Mouse (Mus musculus) splenic B cell, adult 2 months (primary cell): ENCODE measurements around the gene Slbp.
A peak's percentile ranks its signal among the peaks of the same experiment; 100 is the strongest.

Experiments used
- DNase-seq: peaks from one replicate; pipeline ENCODE4 v3.0.0-alpha.2; 2011; ENCODE audit warnings: low read depth, low spot score
- H3K27me3 ChIP-seq: 2 replicates; pipeline ENCODE4 v1.6.1; 2012; ENCODE audit warnings: mild to moderate bottlenecking, low read length, moderate library complexity, mixed read lengths; ENCODE audit not compliant: control insufficient read depth, poor library complexity, insufficient read depth, severe bottlenecking
- H3K36me3 ChIP-seq: 2 replicates; pipeline ENCODE4 v1.6.1; 2012; ENCODE audit warnings: mild to moderate bottlenecking, low read length, moderate library complexity, mixed read lengths; ENCODE audit not compliant: control insufficient read depth, poor library complexity, insufficient read depth, severe bottlenecking

The Slbp gene

DNA sequence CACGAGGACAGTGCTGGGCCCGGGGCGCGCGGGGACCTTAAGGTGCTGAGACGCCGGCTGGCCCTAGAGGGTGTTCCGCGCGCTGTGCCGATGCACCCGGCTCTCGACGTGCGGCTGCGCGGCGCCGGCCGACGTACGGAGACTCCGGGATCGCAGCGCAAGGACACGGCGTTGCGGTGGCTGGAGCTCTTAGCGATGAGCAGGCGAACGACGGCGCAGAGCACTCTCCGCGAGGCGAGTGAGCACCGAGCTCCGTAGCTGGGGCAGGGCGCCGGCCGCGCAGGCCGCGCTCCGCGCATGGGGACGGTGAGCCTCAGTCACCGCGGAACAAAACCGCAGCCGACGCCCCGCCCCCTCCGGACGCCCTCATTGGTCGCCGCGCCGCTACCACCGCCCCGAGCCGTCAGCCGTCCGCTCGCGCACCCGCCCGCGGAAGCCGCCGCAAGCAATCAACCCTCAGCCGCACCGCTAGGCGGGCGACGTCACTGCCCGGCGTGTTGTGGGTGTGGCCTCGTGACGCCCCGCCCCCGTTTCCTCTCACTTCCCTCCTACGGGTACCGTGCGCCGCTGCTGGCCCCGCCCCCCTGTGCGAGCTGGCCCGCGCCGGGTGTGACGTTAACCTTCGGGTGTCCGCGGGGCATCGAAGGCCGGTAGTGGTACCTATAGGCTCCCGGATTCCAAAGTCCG lies 22.9 kb downstream of the Slbp start, which contains the start of the genes Fam53a and Gm9903:
Fam53a (minus strand) TSS at position 335 of the 687 bp plus-strand sequence.
Gm9903 (plus strand) TSS at position 625 of the 687 bp plus-strand sequence.
- no peaks in the 10 kb centered on the region for H3K36me3 ChIP-seq
- H3K27me3 ChIP-seq, result no peaks in the 10 kb centered on the region
- DNase-seq, result peak; percentile 99

DNA sequence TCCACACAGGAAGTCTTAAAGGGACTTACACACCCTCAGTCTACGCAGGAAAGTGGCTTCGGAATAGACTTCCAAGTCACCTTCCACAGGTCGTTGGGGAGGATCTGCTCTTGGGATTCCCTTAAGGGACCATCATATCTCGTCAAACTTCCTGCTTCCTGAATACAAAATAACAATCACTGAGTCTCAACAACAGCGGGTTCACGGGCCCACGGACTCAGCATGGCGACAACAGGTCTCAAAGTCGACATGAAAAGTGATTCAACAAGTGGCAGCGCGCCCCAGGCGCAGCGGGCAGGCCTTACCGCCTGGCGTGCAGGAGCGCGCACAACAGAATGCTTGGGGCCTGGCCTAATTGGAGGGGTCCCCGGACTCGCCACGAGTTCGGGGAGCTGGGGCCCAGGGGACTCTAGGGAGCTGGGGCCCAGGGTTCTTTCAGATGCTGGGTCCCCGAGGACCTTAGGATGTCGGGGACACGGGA lies 23.5 kb downstream of the Slbp start:
- DNase-seq, result peak; percentile 61
- Histone ChIP-seq H3K27me3 (no peaks in the 10 kb centered on the region), H3K36me3 (no peaks in the 10 kb centered on the region)

DNA sequence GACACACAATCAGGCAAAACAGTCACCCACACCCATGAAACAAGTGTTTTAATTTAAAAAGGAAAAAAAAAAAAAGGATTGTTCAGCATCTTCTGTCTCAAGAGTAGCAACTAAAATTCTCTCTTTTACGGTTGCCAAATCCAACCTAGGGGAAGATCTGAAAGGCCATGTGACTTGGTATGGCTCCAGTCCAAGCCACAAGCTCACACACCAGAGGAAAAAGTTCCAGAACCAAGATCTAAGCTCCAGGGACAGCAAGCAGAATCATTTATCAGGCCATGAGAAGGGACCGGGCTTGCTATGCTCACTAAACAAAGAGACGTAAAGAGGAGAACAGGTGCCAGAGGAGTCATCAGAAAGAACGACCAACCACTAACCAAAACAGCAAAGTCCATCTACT lies 24.4 kb downstream of the Slbp start:
- Histone ChIP-seq H3K36me3 (no peaks in the 10 kb centered on the region), H3K27me3 (no peaks in the 10 kb centered on the region)
- DNase-seq, result no peak

DNA sequence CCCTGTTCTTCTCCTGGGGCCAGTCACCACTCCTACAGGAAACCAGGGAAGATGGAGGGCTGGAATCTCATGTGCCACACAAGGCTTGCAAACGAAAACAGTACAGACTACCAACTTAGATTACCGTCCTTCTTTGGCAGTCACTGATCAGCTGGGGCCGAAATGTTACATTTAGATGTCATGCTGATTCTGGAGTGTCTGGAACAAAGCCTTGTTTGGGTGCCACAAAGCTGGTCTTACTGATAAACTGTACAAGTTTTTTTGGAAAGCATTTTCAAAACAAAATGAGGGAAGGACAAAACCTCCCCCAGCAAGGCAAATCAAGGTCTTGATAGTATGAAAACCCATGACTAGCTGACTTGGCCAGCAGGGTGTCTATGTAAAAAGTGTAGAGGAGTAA lies 28.6 kb downstream of the Slbp start:
- no peaks in the 10 kb centered on the region for H3K27me3 ChIP-seq
- no peak for DNase-seq

DNA sequence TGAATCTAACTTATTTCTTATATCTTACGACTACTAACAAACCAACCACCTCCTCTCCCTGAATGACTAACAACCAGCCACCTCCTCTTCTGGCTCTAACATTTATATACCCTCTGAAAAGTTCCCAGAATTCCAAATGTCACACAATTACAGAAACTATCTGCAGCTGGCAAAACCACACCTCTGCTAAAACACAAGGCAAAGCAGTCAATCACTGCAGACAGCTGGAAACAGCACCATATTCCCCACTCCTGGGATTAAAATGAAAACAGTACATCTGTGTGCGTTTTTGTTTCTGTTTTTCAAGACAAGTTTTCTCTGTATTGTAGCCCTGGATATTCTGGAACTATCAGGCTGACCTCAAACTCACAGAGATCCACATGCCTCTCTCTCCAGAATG lies 29.7 kb downstream of the Slbp start:
- H3K27me3 ChIP-seq, result no peaks in the 10 kb centered on the region
- DNase-seq, result no peak
- peaks cover 2% of the 10 kb centered on the region for H3K36me3 ChIP-seq

More for the DNA sequence above, 28.6 kb downstream of the Slbp start:
- H3K36me3 ChIP-seq, result peaks cover 2% of the 10 kb centered on the region; the same call in 1 of the 2 replicates

DNA sequence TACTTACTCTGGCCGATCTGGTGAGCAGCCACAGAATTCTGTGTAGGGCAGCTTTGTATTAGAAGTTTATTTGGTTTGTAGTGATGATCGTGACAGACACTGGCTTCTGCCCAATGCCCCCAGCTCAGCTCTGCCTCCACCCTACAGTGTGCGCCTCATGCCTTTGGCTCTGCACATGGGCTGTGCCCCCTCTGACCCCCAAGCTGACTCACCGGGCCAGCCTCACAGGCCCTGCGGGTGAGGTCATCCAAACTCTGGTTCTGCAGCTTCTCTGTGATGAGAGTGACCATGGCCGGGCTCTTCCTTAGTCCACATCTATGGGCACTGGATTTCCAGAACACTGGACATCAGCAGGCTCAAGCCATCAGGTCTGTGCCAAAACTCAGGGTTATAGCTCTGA lies 38.0 kb downstream of the Slbp start:
- Histone ChIP-seq H3K27me3 (no peaks in the 10 kb centered on the region), H3K36me3 (peaks cover 4% of the 10 kb centered on the region)
- no peak for DNase-seq

DNA sequence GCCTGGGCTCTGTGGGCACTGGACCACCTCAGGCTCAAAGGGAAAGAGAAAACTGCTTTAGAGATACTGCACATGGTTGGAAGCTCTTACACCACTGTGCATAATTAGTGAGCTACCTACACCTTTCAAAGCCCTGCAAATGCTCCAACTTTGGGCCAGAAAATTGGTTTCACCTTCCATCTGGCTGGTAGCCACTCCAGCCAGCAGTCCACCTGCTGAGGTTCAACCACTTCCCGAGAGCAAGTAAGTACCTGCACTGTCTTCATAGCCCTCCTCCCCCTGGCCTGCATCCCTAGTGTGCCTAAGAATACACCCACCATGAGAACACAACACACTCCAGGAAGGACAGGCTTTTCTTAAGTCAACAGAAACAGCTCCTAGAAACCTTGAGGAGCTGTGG lies 40.6 kb downstream of the Slbp start:
- no peaks in the 10 kb centered on the region for H3K27me3 ChIP-seq
- H3K36me3 ChIP-seq, result peaks cover 4% of the 10 kb centered on the region
- DNase-seq, result no peak

DNA sequence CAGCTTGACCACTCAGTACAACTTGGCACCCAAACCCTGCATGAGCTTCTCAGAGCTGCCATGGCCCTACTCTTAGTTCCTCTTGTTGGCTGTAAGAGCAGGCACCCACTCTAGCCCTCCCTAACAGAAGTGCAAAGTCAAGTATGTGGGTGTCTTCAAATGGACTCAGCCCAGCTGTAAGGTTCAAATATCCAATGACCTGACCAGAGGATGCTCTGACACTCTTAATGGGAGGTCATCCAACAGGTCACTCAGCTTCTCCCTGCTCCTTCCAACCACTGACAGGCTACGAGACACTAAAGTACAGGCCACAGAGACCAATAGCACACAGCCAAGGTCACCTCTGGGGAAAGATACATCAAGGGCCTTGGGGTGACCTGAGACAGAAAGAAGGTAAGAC lies 43.1 kb downstream of the Slbp start:
- H3K27me3 ChIP-seq, result no peaks in the 10 kb centered on the region
- DNase-seq, result no peak
- peaks cover 3% of the 10 kb centered on the region for H3K36me3 ChIP-seq

DNA sequence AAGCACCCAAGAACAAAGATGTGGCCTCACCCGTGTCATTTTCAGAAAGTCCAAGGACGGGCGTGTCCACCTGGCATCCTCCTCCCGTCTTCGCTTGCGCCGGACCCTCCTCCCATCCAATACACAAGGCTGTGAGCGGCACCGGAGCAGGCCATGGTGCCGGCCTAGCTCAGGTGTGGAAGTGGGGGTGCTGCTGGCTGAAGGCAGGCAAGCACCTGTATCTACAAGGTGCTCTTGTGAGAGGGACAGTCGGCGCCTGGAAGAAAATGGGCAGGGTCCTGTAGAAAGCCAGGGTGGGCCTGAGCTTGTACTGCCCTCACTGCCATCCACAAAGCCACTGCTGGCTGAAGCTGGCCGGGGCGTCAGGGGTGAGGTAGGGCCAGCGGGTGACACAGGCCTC lies 44.9 kb downstream of the Slbp start:
- DNase-seq, result no peak
- no peaks in the 10 kb centered on the region; the same call in 1 of the 2 replicates for H3K36me3 ChIP-seq
- H3K27me3 ChIP-seq, result no peaks in the 10 kb centered on the region

DNA sequence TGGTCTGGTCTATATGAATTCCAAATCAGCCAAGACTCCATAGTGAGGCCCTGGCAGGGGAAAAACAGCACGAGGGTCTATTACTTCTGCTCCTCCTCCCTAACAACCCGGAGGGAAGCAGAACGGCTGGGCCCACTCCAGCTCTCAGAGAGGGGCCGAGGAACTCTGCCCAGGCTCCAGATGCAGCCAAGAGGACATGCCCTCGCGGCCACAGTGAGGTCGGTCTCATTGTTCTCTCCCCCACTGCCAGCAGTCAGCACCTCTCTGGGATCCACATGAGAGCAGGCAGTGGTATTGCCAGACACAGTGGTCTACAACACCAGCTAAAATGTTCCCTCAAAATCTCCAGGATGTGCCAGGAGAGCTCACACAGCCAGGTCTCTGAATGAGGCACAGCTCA lies 45.7 kb downstream of the Slbp start:
- no peak for DNase-seq
- H3K27me3 ChIP-seq, result no peaks in the 10 kb centered on the region
- H3K36me3 ChIP-seq, result no peaks in the 10 kb centered on the region; the same call in 1 of the 2 replicates

DNA sequence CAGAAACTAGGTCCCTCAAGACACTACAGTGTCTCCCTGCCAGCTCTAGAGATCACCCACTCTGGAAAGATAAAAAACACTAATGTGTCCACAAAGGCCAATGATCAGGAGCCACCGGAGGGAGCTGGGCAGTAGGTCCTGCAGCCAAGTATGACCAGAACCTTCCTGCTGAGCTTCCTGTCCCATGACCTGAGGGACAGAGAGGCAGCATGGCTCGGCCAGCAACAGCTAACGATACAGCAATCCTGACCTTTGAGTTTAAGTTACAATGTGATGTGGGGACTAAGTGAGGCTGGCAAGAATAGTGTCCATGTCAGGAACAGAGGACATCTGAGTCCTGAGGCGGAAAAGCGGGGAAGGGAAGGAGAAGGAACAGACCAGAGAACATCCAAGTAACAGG lies 47.1 kb downstream of the Slbp start:
- no peak for DNase-seq
- Histone ChIP-seq H3K36me3 (no peaks in the 10 kb centered on the region; the same call in 1 of the 2 replicates), H3K27me3 (no peaks in the 10 kb centered on the region)

DNA sequence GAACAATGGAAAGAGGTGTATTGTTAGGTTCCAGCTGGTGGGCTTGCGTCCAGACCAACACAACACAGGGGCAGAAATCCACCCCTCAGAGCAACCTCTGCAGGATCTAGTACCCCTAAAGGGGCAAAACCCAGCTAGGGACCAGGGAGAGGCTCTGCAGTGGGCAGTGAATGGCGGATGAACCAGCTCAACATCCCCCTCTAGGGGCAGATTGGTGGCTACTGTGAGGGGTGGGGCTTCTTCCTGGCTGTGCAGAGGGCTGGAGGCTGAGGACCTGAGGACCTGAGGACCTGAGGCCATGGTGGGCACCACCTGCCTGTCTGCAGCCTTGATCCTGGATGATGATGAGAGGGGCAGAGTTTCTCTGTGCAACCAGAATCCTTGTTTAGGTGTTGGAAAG lies 58.8 kb downstream of the Slbp start:
- Histone ChIP-seq H3K36me3 (peaks cover under 1% of the 10 kb centered on the region; the same call in 1 of the 2 replicates), H3K27me3 (peaks cover 1% of the 10 kb centered on the region; the same call in 1 of the 2 replicates)
- DNase-seq, result peak; percentile 27

DNA sequence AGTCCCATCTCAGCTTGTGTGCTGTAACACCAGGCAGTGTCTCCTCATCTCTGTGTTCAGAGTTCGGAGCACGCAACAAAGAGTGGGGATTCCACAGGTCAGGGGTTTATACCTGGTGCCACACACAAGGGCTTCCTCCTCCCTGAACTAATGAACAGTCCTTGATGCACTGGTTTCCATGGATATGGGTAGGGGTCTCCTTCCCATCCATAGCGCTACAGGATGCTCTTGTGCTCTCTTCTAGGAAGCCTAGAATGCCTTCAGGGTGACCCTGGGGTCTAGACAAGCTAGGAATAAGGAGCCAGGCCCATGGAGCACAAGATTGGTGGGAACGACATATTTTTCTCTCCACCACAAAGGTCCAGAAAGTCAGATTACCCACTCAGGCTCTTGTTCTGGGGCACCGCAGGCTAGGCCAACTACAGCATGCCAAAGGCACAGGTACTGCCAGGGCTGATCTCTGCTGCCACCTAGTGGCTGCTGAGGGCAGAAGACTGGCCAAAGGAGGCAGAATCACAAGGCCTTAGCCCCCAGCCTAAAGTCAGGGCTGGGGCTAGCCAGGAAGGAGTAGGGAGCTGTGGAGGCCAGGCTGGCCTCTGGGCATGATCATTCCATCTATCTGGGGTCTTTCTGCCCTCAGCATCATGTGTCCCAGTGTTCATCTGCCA lies 63.0 kb downstream of the Slbp start:
- DNase-seq, result peak; percentile 81
- Histone ChIP-seq H3K27me3 (no peaks in the 10 kb centered on the region), H3K36me3 (no peaks in the 10 kb centered on the region)

DNA sequence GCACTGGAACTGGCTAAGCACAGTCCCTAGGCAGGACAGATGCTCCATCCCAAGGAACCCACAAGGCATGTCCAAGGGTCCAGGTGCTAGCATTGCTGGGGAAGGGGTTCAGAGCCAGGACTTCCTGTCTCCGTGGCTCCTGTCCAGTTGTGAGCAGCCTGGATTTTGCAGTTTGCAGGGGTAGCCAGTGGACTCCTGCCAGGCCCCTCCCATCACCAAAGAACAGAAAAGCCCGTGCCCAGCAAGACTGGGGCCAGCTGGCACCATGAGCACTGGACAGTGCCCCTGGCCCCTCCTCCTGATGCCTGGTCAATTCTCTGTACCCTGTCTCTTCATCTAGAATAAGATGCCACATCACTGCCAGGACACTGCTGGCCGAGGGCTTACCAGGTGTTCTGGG lies 64.3 kb downstream of the Slbp start:
- DNase-seq, result no peak
- no peaks in the 10 kb centered on the region for H3K27me3 ChIP-seq
- no peaks in the 10 kb centered on the region for H3K36me3 ChIP-seq

DNA sequence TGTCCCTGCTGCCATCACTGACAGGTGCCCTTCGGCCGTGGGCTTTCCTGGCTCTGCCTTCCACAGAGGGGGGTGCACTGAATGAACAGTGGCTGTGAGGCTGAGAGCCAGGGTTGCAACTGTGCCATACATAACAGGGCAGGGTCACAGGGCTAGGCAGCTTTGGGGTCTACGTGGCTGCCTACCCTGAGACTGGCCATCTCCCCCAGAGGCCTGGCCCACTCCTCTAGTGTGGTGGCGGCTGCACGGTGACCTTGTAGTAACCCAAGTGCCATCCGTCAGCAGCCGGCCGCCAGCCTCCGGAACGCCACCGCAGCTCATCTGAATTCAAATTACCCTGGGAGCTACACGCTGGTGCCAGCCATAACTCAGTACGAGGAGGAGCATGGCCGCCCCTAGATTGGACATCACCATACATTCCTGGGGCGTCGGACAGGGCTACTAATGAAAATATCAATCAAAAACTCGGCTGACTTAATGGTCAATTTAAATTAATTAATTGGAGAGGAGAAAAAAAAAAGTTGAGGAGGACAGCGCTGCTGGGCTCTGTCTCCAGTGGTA lies 64.8 kb downstream of the Slbp start:
- DNase-seq, result no peak
- no peaks in the 10 kb centered on the region for H3K36me3 ChIP-seq
- no peaks in the 10 kb centered on the region for H3K27me3 ChIP-seq
